ENCODE assay signal across 9 mouse cellular contexts in genomic region chr1:150681006-150681405, GRCm38 (mm10).
DNase-seq lines count a peak whose midpoint lies in the region; ATAC-seq and TF ChIP-seq lines count a peak whose summit lies in the region.
"Had no signal": no experiment of that assay in that cellular context is flagged by ENCODE, and none has a peak within 500 bp of the region (broad histone marks: within the 10 kb centered on the region; RNA-seq: fewer than 3 reads in every experiment).

No protein-coding gene starts in this region.

- H3K27ac ChIP-seq in layer of hippocampus, adult 2 months, result peak overlapping the region; percentile 88
- H3K27ac ChIP-seq in liver, embryonic 11.5 days (ENCODE audit: low read depth, low read length), result no peak overlapping the region

- ATAC-seq in megakaryocyte progenitor cell, adult 5-6 weeks (replicated peaks; ENCODE audit: poor library complexity), result no peak
- no peak for ATAC-seq in liver, embryonic 11.5 days (replicated peaks; ENCODE audit: low FRiP score)

- no peaks in the 10 kb centered on the region for H3K36me3 ChIP-seq in liver, embryonic 11.5 days (ENCODE audit: control insufficient read depth, insufficient read depth, low read length)
- H3K36me3 ChIP-seq: G1E had no signal

- no peak for TF ChIP-seq CTCF in layer of hippocampus, adult 2 months (conservative IDR thresholded peaks at IDR 0.05)

- WGBS in liver, embryonic 11.5 days, result 78% methylated on average over 15 of the region's 15 CpGs

- H3K9ac ChIP-seq in liver, embryonic 11.5 days (ENCODE audit: low read depth, low read length), result no peak overlapping the region

- DNase-seq in layer of hippocampus, adult 11-12 months (ENCODE audit: low spot score), result peak; percentile 18
- DNase-seq in layer of hippocampus, adult 9-10 months (ENCODE audit: low spot score), result no peak
- DNase-seq in NIH3T3 (ENCODE audit: low read depth), result peak; percentile 2
- DNase-seq in cerebellum, adult 11 months, result peak; percentile 54
- peak in 1 of 2 experiments; percentile 32 for DNase-seq in layer of hippocampus, adult 2 months (ENCODE audit: low spot score in 2 of 2)
- no peak for DNase-seq in thymus, postnatal 4 days
- no peak for DNase-seq in liver, embryonic 11.5 days (ENCODE audit: low spot score)

- peak overlapping the region; percentile 50 for H3K4me3 ChIP-seq in layer of hippocampus, adult 2 months
- no peak overlapping the region for H3K4me3 ChIP-seq in liver, embryonic 11.5 days (ENCODE audit: low read depth, low read length)

- no peaks in the 10 kb centered on the region for H3K27me3 ChIP-seq in liver, embryonic 11.5 days (replicated peaks; ENCODE audit: control insufficient read depth, insufficient read depth, low read length)

- H3K9me3 ChIP-seq in liver, embryonic 11.5 days (ENCODE audit: control insufficient read depth, low read length), result no peaks in the 10 kb centered on the region
- H3K9me3 ChIP-seq: G1E had no signal

- no peaks in the 10 kb centered on the region for H3K4me1 ChIP-seq in liver, embryonic 11.5 days (replicated peaks; ENCODE audit: control insufficient read depth, insufficient read depth, low read length)

- H3K4me2 ChIP-seq in liver, embryonic 11.5 days, result no peak overlapping the region

Comparison
In these comparisons a context has a peak if more than half of its experiments do, and no peak if none do; other contexts are left out.
1. DNase-seq: peak in layer of hippocampus, adult 11-12 months (single experiment), NIH3T3 (single experiment) and cerebellum, adult 11 months (single experiment); none in layer of hippocampus, adult 9-10 months (single experiment), thymus, postnatal 4 days (single experiment) and liver, embryonic 11.5 days (single experiment).